Mouse (Mus musculus): ENCODE measurements around the gene Hbp1.

Hbp1 gene

DNA sequence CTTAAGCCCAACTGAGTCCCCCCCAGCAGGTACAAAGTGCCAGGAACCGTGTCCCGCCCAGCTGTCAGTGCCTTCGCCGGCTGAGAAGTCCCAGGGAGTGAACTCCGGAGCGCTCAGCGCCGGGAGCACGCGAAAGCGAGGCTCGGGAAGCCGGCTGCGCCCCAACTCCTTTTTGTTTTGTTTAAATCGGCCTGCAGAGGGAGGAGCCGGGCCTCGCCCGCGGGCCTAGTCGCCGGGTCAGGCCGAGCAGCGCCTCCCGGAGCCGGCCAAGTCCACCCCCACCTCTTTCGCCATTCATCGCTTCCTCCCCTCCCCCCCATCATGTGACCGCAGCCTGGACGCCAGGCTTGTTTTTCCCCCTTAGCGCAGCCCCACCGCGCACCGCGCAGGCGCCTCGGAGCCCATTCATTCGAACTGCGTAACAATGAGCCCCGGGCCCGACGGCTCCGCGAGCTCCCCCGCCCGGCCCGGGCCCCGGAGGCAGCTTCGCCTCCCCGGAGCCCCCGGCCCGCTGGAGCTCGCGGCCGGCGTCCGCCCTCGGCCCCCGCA is 1.1 kb downstream of the Hbp1 start:
- peak; percentile 96 for DNase-seq

DNA sequence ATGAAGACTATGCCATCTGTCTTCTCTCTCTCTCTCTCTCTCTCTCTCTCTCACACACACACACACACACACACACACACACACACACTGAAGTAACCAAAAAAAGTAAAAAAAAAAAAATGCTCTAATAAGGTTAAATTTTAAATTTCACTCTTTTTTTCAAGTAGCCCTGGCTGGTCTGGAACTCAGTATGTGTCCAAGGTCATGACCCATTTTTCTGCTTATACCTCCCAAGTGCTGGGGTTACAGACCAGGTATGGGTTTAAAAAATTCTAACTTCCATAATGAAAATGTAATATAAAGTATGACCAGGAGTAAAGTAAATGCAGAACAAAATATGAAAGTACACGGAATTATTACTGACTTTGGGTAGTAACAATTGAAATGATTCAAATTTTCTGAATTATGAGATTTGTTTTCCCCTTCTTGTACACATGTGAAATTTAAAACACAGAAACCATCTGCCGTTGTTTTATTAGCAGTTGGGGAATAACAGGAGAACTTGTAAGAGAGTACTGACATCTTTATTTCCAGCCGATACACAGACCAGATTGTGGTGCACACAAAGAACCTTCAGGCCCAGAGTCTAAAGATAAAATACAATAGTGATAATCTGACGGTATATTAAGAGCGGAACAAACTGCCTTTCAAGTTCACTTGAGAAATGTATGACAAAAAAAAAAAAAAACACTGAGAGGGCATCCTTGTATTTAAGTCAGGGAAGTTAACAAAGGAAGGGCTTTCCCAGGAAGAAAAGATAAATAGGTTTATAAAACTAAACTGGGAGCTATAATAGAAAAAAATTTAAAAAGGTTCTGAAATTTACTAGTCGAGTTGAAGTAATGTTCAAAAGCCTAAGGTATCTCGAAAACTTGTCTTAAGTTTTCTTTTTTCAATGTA is 2.0 kb downstream of the Hbp1 start:
- DNase-seq, result peak; percentile 9

- no peak for DNase-seq
Observed at GRCm38 (mm10) chr12:31947476-31947875, 2.9 kb downstream of the Hbp1 start.

DNA sequence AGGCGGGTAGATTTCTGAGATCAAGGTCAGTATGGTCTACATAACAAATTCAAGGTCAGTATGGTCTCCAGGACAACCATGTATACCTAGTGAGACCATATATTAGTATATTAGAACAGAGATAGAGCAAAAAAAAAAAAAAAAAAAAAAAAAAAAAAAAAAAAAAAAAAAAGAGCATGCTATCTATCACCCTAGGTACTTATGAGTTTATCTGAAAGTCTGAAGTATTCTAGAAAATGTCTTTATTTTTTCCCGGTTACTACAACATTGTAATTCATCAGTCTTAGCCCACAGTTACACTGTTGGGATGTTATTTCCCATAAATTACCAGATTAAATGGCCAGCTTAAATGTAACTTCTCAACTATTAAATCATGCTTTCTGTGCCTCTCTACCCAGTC is 5.9 kb downstream of the Hbp1 start:
- DNase-seq, result no peak

DNA sequence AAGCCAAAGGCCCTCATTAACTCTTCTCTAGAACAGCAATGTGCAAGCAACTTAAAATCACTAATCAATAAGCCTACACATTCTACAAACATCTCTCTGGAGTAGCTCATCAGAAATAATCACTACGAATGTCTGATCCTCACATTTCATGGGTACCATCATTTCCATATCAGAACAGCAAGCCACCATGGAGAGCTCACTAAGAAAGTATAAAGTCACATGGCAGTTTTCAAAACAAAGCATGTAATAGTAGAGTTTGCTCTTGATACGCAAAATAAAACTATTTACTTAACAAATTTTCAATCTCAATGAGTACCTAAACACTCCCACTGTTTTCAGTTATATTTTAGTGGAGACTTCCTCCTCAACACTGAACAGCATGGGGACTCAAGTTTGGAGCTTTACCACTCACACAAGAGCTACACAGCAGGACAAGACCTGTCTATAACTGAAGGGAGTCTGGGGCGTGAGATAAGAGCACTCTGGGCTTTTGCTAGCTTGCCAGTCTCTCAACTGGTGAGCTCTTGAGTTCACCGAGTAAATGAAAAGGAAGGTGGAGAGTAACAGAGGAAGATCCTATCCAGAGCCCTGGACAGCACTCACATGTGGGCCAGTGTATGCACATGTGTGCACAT is 7.2 kb downstream of the Hbp1 start:
- no peak for DNase-seq

DNA sequence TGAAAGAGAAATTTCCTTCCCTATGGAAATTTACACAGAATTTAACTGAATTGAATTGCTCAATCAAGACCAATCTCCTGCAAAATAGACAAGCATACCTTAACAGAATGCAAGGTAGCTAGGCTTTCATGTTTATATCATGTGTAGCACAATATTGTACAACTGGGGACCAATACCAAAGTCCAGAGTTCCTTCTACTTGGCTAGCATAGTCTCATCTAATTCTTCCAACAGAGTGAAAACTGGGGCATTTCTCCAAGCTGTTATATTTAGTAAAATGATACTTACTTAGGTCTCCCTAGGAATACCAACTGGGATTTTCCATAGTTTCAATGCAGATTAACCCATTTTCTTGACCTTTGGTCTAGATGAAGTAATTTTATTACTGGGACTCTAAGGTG is 11.3 kb downstream of the Hbp1 start:
- no peak for DNase-seq

DNA sequence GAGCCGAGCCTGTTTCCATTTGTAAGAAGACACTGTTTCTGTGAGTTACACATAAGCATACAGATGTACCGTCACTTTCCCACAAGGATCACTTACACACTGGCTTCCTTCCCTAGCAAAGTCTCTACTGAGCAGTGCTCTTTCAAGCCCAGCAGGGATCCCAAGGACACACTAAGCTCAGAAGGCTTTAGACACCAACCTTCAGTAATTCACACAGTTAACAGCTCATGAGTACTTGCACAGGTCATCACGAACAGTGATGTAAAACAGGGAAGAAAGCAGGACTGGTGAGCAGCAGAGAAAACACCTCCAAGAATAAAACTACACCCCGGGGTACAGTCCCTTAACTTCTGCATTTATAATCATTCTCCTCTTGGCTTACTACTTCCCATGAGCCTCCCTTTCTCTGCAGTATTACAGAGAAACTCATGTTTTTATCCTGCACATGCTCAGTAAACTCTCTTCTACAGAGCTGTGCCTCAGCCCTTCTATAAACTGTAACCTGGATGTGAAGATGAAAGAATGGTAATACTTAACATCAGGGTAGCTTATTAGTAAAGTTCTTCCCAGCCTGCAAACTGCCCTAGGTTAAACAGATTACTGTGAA is 11.8 kb downstream of the Hbp1 start:
- DNase-seq, result no peak

DNA sequence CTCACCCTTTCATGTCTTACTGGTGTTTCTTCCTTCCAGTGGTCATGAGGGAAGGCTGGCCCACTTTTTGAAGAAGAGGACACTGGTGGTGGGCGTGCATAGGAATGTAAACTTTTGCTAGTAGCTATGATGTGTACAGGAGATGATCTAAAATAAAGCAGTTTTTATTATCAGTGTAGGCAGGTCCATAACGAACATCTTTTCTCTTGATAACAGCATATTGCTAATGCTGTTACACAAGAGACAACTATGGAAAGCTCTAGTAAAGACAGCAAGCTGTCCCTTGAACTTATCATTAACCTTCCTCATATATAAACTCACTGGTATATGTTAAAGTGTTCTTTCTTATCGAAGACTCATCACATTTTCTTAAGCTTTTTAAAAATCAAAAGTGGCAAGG is 12.7 kb downstream of the Hbp1 start:
- no peak for DNase-seq

GRCm38 (mm10) chr12:31936657-31937300 is 13.6 kb downstream of the Hbp1 start:
- DNase-seq, result peak; percentile 59

- no peak for DNase-seq
Observed at GRCm38 (mm10) chr12:31931818-31932217, 18.5 kb downstream of the Hbp1 start.

DNA sequence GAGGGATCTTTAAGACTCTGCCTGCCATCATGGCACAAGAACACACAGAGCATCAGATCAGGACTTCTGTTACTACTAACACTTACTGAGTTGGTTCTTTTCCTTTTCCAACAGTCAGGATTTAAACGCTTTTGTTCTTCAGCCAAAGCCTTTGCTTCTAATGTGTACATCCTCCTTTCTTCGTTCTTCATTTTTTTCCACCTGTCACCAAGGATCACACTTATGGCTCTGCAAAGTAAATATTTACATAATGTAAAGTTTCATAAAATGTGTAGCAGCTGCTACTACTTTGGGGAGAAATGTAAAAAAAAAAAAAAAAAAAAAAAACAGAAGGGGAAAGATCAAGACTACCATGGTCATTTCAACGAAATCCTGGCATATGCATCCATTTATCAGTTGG is 21.8 kb downstream of the Hbp1 start:
- DNase-seq, result no peak

DNA sequence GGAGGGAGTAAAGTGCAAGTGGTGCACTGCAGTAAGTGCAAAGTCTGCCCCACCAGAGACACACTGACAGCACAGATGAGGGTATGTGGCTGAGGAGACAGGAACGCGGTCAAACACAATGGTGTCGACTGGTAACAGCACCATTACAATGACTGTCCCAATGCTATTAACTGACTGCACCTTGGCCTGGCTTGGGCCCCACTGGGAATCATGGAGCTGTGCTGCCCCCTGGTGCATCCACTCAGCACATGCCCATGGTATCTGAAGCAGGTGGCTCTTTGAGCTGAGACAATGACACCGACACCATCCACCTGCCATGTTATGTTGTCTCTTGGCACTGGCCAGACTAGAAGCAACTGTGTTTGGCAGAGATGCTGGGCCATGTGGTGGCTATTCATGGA is 23.7 kb downstream of the Hbp1 start:
- DNase-seq, result peak; percentile 67

GRCm38 (mm10) chr12:31925343-31925742 is 25.0 kb downstream of the Hbp1 start:
- no peak for DNase-seq

- no peak for DNase-seq
Observed at GRCm38 (mm10) chr12:31924135-31924534, 26.2 kb downstream of the Hbp1 start.

DNA sequence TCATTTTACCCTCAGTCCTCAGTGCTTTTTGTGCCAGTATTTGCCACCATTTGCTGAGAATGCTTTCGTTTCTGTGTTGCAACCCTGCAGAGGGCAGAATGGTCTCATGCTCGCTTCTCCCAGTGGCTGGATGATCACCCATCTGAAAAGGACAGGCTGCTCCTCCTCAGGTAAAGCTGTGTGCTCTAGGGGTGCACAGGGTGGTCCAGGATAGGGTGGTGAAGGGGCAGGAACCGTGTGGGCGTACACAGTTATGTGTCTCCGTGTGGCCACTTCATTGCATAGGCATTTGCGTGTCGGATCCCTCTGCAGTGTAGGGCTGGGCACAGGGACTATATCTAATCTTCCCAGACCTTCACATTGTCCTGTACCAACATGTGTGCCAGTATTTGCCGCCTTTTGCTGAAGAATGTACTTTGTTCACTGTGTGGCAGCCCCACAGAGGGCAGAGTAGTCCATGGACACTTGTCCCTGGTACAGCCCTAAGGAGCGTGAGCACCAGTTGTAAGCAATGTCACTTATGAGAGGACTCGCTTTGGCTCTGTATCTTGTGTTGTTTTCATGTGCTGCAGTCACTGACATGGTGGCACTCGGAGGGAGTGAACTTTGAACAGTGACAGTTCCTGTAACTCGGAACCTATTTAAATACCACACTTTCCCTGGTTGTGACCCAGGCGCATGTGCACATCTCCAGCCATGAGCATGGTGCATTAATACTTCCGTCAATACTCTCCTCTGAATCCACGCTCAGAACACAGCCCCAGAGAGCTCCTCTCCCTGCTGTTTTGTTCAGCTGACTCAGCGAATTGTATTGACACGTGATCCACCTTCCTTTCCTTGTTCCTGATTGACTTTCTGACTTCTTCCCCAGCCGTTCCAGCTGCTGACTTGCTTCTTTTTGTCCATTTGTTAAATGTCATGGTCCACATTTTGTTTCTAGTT is 29.6 kb downstream of the Hbp1 start:
- DNase-seq, result no peak

DNA sequence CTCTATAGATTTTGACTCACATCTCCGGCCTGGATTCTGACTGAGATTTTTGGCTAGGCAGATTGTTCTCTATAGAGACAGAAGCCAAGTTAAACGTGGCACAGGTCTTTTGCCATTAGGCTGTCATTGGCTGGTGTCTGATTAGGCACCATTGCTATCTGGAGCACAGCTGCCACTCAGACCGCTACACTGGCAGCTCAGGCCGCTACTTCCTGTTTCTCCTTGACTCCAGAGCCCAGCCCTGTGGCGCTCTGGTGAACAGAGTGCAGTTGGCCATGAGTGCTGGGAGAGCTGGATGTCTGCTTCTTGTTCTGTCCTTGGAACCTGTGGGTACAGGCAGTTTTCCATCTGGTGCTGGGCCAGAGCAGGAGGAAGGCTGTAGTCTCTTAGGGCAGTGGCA is 33.1 kb downstream of the Hbp1 start:
- DNase-seq, result no peak

DNA sequence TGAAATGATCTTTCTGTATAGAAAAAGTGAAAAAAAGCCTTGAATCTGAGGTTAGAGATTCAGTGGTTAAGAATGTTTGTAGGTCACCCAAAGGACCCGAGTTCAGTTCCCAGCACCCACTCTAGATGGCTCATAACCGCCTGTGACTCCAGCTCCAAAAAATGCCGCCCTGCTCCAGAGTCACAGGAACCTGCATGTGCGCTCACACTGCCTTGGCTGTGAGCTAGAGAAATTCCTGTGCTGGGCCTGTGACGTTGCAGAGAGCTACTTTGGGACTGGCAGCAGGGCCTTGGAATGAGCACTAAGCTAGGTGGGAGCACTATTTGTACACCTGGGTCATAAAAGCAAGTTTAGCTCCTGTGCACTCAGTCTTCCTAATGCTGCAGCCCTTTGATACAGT is 33.6 kb downstream of the Hbp1 start:
- no peak for DNase-seq

- no peak for DNase-seq
Observed at GRCm38 (mm10) chr12:31913614-31914013, 36.7 kb downstream of the Hbp1 start.

- no peak for DNase-seq
Observed at GRCm38 (mm10) chr12:31912966-31913551, 37.3 kb downstream of the Hbp1 start.

GRCm38 (mm10) chr12:31907436-31907835 is 42.9 kb downstream of the Hbp1 start:
- DNase-seq, result no peak

DNA sequence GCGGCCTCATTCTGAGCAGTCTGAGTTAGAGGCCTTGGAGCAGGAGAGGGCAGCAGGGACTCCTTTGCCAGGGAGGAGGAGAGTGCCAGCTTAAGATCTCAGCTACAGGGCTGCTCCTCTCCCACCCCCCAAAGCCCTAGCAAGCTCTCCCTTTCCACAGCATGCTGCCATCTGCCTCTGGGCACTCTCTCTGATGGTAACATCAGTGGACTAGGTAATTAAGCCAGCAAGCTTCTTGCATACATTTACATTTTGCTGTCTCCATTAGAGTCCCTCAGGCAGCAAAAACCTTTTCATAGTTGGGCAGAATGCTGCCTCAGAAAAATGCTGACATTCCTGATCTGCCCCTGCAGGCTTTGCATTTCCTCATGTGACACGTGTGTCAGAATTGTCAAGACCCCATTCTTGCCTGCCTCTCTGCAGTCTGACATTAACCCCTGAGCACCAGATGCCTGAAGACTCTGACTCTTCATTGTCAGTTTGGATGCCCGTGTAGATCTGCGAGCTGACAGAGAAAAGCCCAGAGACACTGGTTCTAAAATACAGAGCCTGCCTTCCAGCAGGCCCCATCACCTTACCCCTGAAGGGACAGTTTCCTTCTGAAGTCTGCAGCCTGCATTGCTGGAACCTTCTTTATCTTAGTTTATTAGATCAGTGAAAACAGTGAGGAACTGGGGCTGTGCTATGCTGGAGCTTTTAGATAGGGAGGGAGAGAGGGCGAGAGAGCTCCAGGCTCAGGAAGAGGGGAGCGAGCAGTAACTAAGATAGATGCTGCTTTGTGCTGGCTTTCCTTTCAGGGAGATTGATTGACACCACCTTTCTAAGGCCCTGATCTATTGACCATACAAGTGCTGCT is 44.4 kb downstream of the Hbp1 start:
- DNase-seq, result peak; percentile 15
